Mouse (Mus musculus): ENCODE measurements around the gene Fam214a.

DNA sequence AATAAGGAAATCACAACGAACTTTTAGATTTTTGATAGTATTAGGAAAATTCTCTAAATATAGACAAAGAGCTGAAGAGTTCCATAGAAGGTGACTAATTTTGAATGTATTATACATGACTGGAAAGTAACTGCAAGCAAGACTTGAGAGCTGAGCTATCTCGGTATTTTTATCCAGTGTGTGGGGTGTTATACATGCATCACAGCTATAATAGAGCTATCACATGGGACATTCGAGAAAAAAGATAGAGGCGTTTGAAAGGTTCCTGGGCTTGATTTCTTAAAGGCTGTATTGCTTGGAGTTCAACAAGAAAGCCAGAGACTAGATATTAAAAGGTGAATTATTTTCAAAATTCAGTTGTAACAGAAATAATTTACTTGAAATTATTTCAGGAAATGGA is 99.2 kb downstream of the Fam214a start:
- TF ChIP-seq CTCF (IDR thresholded peaks at IDR 0.05; ENCODE audit: insufficient read depth, low read depth, low read length) (no peak), POLR2A (IDR thresholded peaks at IDR 0.05; ENCODE audit: insufficient read depth, low read depth, low read length) (no peak)
